ENCODE assay signal across 11 mouse cellular contexts in genomic region chr4:95389647-95390046, GRCm38 (mm10).
DNase-seq lines count a peak whose midpoint lies in the region; ATAC-seq and TF ChIP-seq lines count a peak whose summit lies in the region.
"Had no signal": no experiment of that assay in that cellular context is flagged by ENCODE, and none has a peak within 500 bp of the region (broad histone marks: within the 10 kb centered on the region; RNA-seq: fewer than 3 reads in every experiment).

No protein-coding gene starts in this region.

- peak overlapping the region; percentile 64 for H3K27ac ChIP-seq in ES-Bruce4 (ENCODE audit: insufficient read depth, low read length)
- H3K27ac ChIP-seq in hindbrain, embryonic 12.5 days, result no peak overlapping the region
- no peak overlapping the region for H3K27ac ChIP-seq in forebrain, embryonic 13.5 days
- H3K27ac ChIP-seq: heart, embryonic 13.5 days had no signal

- no peak overlapping the region for H3K4me2 ChIP-seq in hindbrain, embryonic 12.5 days (replicated peaks)
- H3K4me2 ChIP-seq in forebrain, embryonic 13.5 days, result no peak overlapping the region
- H3K4me2 ChIP-seq: heart, embryonic 13.5 days had no signal

- H3K9me3 ChIP-seq in ES-Bruce4 (replicated peaks; ENCODE audit: control insufficient read depth, insufficient read depth, low read length, poor library complexity, severe bottlenecking), result no peaks in the 10 kb centered on the region
- H3K9me3 ChIP-seq in hindbrain, embryonic 12.5 days (replicated peaks), result no peaks in the 10 kb centered on the region
- no peaks in the 10 kb centered on the region for H3K9me3 ChIP-seq in forebrain, embryonic 13.5 days (replicated peaks)
- H3K9me3 ChIP-seq: heart, embryonic 13.5 days had no signal

- intact Hi-C loops in heart, postnatal 36 days (cut with DNase I), result loop anchor here (5.0 kb wide), 1 partner anchor 337 kb away; the partner anchor contains the start of gene Jun

- DNase-seq in ZHBTc4 (ENCODE audit: low read depth, low spot score), result peak; percentile 41
- DNase-seq in heart, postnatal 36 days, result peak; percentile 17 to 29
- DNase-seq in lung, adult 2 months, result peak; percentile 38
- DNase-seq in cerebellum, adult 11-12 months, result no peak
- no peak for DNase-seq in spleen, adult 18-20 months
- DNase-seq: cerebellum, adult 9-11 months; liver, postnatal 0 days had no signal

- no peak overlapping the region for H3K4me3 ChIP-seq in ES-Bruce4 (ENCODE audit: low read depth, low read length)
- H3K4me3 ChIP-seq in lung, adult 2 months (replicated peaks; ENCODE audit: extremely low read depth, low read depth, low read length), result no peak overlapping the region
- no peak overlapping the region for H3K4me3 ChIP-seq in hindbrain, embryonic 12.5 days
- no peak overlapping the region for H3K4me3 ChIP-seq in forebrain, embryonic 13.5 days
- H3K4me3 ChIP-seq: heart, embryonic 13.5 days had no signal

- H3K4me1 ChIP-seq in ES-Bruce4 (ENCODE audit: control insufficient read depth, insufficient read depth, low read length), result peaks cover 4% of the 10 kb centered on the region
- peaks cover 30% of the 10 kb centered on the region for H3K4me1 ChIP-seq in lung, adult 2 months (ENCODE audit: control insufficient read depth, insufficient read depth, low read length)
- H3K4me1 ChIP-seq in hindbrain, embryonic 12.5 days, result no peaks in the 10 kb centered on the region
- peaks cover 7% of the 10 kb centered on the region; the same call in 1 of the 2 replicates for H3K4me1 ChIP-seq in forebrain, embryonic 13.5 days

- no peaks in the 10 kb centered on the region for H3K36me3 ChIP-seq in ES-Bruce4 (ENCODE audit: control insufficient read depth, insufficient read depth, low read length, poor library complexity, severe bottlenecking)
- H3K36me3 ChIP-seq in hindbrain, embryonic 12.5 days, result no peaks in the 10 kb centered on the region
- no peaks in the 10 kb centered on the region for H3K36me3 ChIP-seq in forebrain, embryonic 13.5 days (ENCODE audit: poor library complexity, severe bottlenecking)
- H3K36me3 ChIP-seq: heart, embryonic 13.5 days had no signal

- H3K27me3 ChIP-seq in ES-Bruce4 (ENCODE audit: control insufficient read depth, insufficient read depth, low read length, poor library complexity, severe bottlenecking), result no peaks in the 10 kb centered on the region
- no peaks in the 10 kb centered on the region; the same call in 1 of the 2 replicates for H3K27me3 ChIP-seq in hindbrain, embryonic 12.5 days
- no peaks in the 10 kb centered on the region for H3K27me3 ChIP-seq in forebrain, embryonic 13.5 days
- H3K27me3 ChIP-seq: heart, embryonic 13.5 days had no signal

- TF ChIP-seq EP300 in ES-Bruce4 (IDR thresholded peaks at IDR 0.05; ENCODE audit: insufficient read depth, low read depth, low read length), result peak; percentile 69; the same call in 1 of the 2 replicates

- no peak overlapping the region for H3K9ac ChIP-seq in ES-Bruce4 (ENCODE audit: low read depth, poor library complexity, severe bottlenecking)
- H3K9ac ChIP-seq in hindbrain, embryonic 12.5 days, result no peak overlapping the region
- H3K9ac ChIP-seq in forebrain, embryonic 13.5 days, result no peak overlapping the region
- H3K9ac ChIP-seq: heart, embryonic 13.5 days; liver, postnatal 0 days had no signal

- no peak for ATAC-seq in hindbrain, embryonic 12.5 days (ENCODE audit: low FRiP score)
- ATAC-seq in forebrain, embryonic 13.5 days, result no peak; the same call in 1 of the 2 replicates
- ATAC-seq: liver, postnatal 0 days had no signal

- TF ChIP-seq POLR2A in ES-Bruce4 (IDR thresholded peaks at IDR 0.05; ENCODE audit: insufficient read depth, low read length), result no peak
- no peak for TF ChIP-seq POLR2A in lung, adult 2 months (IDR thresholded peaks at IDR 0.05; ENCODE audit: borderline replicate concordance, extremely low read depth, low read depth, low read length)

- TF ChIP-seq CTCF in ES-Bruce4 (IDR thresholded peaks at IDR 0.05; ENCODE audit: low read depth, low read length), result no peak
- TF ChIP-seq CTCF in lung, adult 2 months (IDR thresholded peaks at IDR 0.05; ENCODE audit: insufficient read depth, low read length), result no peak

- WGBS in lung, adult 2 months, result 45% methylated on average over 2 of the region's 2 CpGs
- 48% methylated on average over 2 of the region's 2 CpGs for WGBS in hindbrain, embryonic 12.5 days
- 45% methylated on average over 2 of the region's 2 CpGs for WGBS in forebrain, embryonic 13.5 days

Comparison
In these comparisons a context has a peak if more than half of its experiments do, and no peak if none do; other contexts are left out.
1. DNase-seq: peak in ZHBTc4 (single experiment), heart, postnatal 36 days (2 of 2) and lung, adult 2 months (single experiment); none in cerebellum, adult 11-12 months (single experiment) and spleen, adult 18-20 months (0 of 2).